Mouse (Mus musculus): ENCODE measurements around the gene Med7. TPM values are rescaled to one million over a fixed set of nuclear protein-coding genes. Genes with fewer than 3 reads are reported as not detected.

Med7 gene
- polyA plus RNA-seq, 1 experiment from 2014 or later, result 97.6 TPM

GRCm38 (mm10) chr11:46439005-46439543 lies 2.3 kb downstream of the Med7 start:
- Histone ChIP-seq H3K36me3 (peaks cover 56% of the 10 kb centered on the region), H3K9me3 (replicated peaks) (no peaks in the 10 kb centered on the region), H3K4me3 (no peak overlapping the region), H3K27me3 (ENCODE audit: low read depth, poor library complexity, severe bottlenecking) (no peaks in the 10 kb centered on the region), H3K27ac (no peak overlapping the region), H3K4me1 (peaks cover 7% of the 10 kb centered on the region)
- 94% methylated on average over 5 of the region's 5 CpGs for WGBS
- DNase-seq (ENCODE audit: low spot score), result no peak

DNA sequence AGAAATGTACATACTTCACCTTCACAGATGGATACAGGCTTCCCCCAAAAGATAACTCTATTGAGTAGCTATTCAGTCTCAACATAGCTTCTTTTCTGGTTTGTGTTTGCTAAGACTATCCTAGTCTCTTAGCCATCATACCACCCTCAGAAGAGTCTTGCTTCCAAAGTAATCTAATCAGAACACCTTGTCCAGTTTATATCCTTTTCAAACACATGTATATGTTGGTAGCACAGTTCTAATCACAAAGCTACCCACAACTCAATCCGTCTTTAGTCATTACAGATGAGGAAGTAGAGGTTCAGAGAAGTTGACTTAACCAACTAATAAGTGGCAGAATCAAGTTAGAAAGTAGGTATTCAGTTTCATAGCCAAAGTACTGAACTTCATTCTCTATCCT lies 5.0 kb downstream of the Med7 start:
- H3K27me3 ChIP-seq (ENCODE audit: low read depth, poor library complexity, severe bottlenecking), result no peaks in the 10 kb centered on the region
- no peak for DNase-seq (ENCODE audit: low spot score)
- WGBS, result 91% methylated on average over 1 of the region's 1 CpGs
- H3K4me1 ChIP-seq, result peaks cover 5% of the 10 kb centered on the region; the same call in 1 of the 2 replicates
- no peak overlapping the region for H3K4me3 ChIP-seq
- peaks cover 56% of the 10 kb centered on the region for H3K36me3 ChIP-seq
- no peak overlapping the region for H3K27ac ChIP-seq
- no peaks in the 10 kb centered on the region for H3K9me3 ChIP-seq (replicated peaks)

- no peaks in the 10 kb centered on the region for H3K9me3 ChIP-seq (replicated peaks)
- WGBS, result 96% methylated on average over 1 of the region's 1 CpGs
- H3K27me3 ChIP-seq (ENCODE audit: low read depth, poor library complexity, severe bottlenecking), result no peaks in the 10 kb centered on the region
- H3K4me1 ChIP-seq, result no peaks in the 10 kb centered on the region
- H3K36me3 ChIP-seq, result peaks cover 56% of the 10 kb centered on the region
- H3K4me3 ChIP-seq, result no peak overlapping the region
- H3K27ac ChIP-seq, result no peak overlapping the region
- DNase-seq (ENCODE audit: low spot score), result no peak
These were observed 6.4 kb downstream of the Med7 start for GRCm38 (mm10) chr11:46443152-46443551.

- no peak overlapping the region for H3K4me3 ChIP-seq
- H3K36me3 ChIP-seq, result peaks cover 51% of the 10 kb centered on the region
- H3K27me3 ChIP-seq (ENCODE audit: low read depth, poor library complexity, severe bottlenecking), result no peaks in the 10 kb centered on the region
- H3K9me3 ChIP-seq (replicated peaks), result no peaks in the 10 kb centered on the region
- no peaks in the 10 kb centered on the region for H3K4me1 ChIP-seq
- DNase-seq (ENCODE audit: low spot score), result no peak
- 93% methylated on average over 5 of the region's 5 CpGs for whole genome bisulfite sequencing
- no peak overlapping the region for H3K27ac ChIP-seq
These were observed 7.3 kb downstream of the Med7 start for GRCm38 (mm10) chr11:46443979-46444378.

DNA sequence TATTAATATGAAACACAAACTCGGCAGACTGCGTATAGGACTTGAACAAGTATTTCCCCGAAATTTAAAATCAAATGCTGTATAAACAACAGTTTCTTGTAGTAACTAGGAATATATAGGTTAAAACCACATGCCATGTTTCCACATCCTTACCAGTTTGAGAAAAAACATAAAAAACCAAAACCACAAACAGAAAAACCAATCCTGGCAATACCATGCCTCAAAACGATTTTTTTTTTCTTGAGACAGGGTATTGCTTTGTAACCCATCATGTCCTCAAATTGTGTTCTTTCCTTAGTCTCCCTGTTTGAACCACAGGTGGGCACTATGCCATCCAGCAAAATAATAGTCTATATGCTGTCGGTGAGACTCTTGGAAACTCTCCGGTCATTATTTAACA lies 9.4 kb downstream of the Med7 start:
- DNase-seq (ENCODE audit: low spot score), result no peak
- Histone ChIP-seq H3K27me3 (ENCODE audit: low read depth, poor library complexity, severe bottlenecking) (no peaks in the 10 kb centered on the region), H3K36me3 (peaks cover 29% of the 10 kb centered on the region), H3K4me3 (no peak overlapping the region), H3K9me3 (replicated peaks) (no peaks in the 10 kb centered on the region), H3K27ac (no peak overlapping the region), H3K4me1 (no peaks in the 10 kb centered on the region)
- WGBS, result 93% methylated on average over 6 of the region's 6 CpGs

GRCm38 (mm10) chr11:46447644-46448484 lies 11.1 kb downstream of the Med7 start:
- no peaks in the 10 kb centered on the region for H3K27me3 ChIP-seq (ENCODE audit: low read depth, poor library complexity, severe bottlenecking)
- no peak overlapping the region for H3K4me3 ChIP-seq
- 81% methylated on average over 13 of the region's 13 CpGs for WGBS

DNA sequence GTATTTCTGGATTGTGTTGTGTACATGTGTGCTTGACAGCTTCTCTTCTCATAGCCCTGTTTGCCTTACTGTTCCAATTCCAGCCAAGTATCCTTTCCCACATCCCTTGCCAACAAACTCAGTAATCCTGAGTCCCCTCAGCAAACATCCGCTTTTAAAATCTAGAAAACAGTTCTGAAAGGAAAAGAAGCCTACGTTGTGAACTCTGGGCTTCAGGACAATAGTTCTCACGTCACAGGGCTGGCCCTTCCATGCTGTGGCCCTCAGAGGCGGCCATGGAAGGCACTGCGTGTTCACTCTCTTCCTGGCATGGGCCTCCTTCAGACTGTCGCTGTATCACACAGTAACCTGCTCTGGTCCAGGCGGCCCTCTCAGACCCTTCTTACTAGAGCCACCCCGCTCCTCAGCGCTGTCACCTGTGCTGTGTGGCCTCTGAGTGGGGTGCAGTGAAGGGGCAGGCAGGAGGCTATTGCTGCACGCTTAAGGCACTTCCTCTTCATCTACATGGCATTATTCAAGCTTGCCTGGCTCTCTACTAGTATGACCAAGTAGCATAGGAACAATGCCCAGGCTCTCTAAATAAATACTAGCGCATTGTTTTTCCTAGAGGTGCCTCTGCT lies 12.8 kb downstream of the Med7 start:
- DNase-seq (ENCODE audit: low spot score), result no peak
- Histone ChIP-seq H3K27ac (no peak overlapping the region), H3K4me3 (no peak overlapping the region), H3K27me3 (ENCODE audit: low read depth, poor library complexity, severe bottlenecking) (no peaks in the 10 kb centered on the region), H3K4me1 (no peaks in the 10 kb centered on the region), H3K9me3 (replicated peaks) (no peaks in the 10 kb centered on the region), H3K36me3 (no peaks in the 10 kb centered on the region)
- WGBS, result 87% methylated on average over 11 of the region's 11 CpGs

More at GRCm38 (mm10) chr11:46447644-46448484, 11.1 kb downstream of the Med7 start:
- no peak for DNase-seq (ENCODE audit: low spot score)
- H3K27ac ChIP-seq, result no peak overlapping the region
- no peaks in the 10 kb centered on the region for H3K4me1 ChIP-seq
- peaks cover 12% of the 10 kb centered on the region for H3K36me3 ChIP-seq
- no peaks in the 10 kb centered on the region for H3K9me3 ChIP-seq (replicated peaks)

GRCm38 (mm10) chr11:46454453-46455045 lies 17.8 kb downstream of the Med7 start, which contains the start of gene Havcr2:
Gene Havcr2, plus strand, starts transcription at chr11:46454935.
- Histone ChIP-seq H3K4me3 (no peak within 1 kb of the TSS), H3K4me1 (no peaks in the 10 kb centered on the region), H3K27ac (no peak within 1 kb of the TSS), H3K27me3 (ENCODE audit: low read depth, poor library complexity, severe bottlenecking) (no peaks in the 10 kb centered on the region), H3K9me3 (replicated peaks) (no peaks in the 10 kb centered on the region), H3K36me3 (no peaks in the 10 kb centered on the region)
- no peak for DNase-seq (ENCODE audit: low spot score)
- WGBS, result 86% methylated on average over 6 of the region's 6 CpGs

DNA sequence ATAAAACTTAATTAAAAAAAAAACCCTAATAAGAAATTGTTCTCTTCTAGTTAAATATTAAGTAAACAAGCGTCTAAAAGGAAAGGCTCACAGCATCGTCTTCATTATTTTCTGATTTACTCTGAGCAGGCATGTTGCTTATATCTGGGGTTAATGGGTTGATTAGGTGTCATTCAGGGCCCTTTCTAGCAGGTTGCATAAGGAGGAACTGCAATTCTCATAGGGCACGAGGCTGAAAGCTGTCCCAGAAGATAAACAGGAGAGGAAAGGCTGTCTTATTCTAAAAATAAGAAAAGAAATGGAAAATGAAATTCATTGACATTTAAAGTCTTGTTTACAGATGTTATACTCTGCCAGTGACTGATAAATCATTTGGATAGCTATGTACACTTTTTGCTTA lies 23.2 kb downstream of the Med7 start:
- no peaks in the 10 kb centered on the region for H3K36me3 ChIP-seq
- no peaks in the 10 kb centered on the region for H3K9me3 ChIP-seq (replicated peaks)
- WGBS, result 89% methylated on average over 3 of the region's 3 CpGs
- H3K27me3 ChIP-seq (ENCODE audit: low read depth, poor library complexity, severe bottlenecking), result no peaks in the 10 kb centered on the region
- no peak overlapping the region for H3K27ac ChIP-seq
- no peak for DNase-seq (ENCODE audit: low spot score)
- H3K4me3 ChIP-seq, result no peak overlapping the region
- H3K4me1 ChIP-seq, result peaks cover 13% of the 10 kb centered on the region

DNA sequence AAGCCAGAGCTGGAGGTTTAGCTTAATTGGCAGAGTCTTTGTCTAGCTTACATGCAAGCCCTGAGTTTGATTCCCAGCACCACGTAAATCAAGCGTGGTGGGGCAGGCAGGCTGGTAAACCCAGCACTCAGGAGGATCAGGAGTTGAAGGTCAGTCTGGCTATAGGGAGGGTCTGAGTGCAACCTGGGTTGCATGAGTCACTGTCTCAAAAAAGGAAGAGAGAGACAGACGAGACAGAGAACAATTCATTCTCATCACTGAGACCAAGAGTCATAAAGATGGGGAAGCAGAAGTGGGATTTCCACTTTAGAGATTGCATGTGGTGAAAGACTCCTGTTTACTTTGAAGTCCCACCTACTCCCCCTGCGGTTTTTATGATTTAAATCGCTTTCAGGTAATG lies 24.6 kb downstream of the Med7 start:
- no peaks in the 10 kb centered on the region for H3K9me3 ChIP-seq (replicated peaks)
- no peaks in the 10 kb centered on the region for H3K36me3 ChIP-seq
- DNase-seq (ENCODE audit: low spot score), result no peak
- WGBS, result 78% methylated on average over 5 of the region's 5 CpGs
- H3K27me3 ChIP-seq (ENCODE audit: low read depth, poor library complexity, severe bottlenecking), result no peaks in the 10 kb centered on the region
- peaks cover 20% of the 10 kb centered on the region for H3K4me1 ChIP-seq
- H3K4me3 ChIP-seq, result no peak overlapping the region
- H3K27ac ChIP-seq, result no peak overlapping the region

GRCm38 (mm10) chr11:46461931-46462330 lies 25.2 kb downstream of the Med7 start:
- no peak for DNase-seq (ENCODE audit: low spot score)
- no peak overlapping the region for H3K4me3 ChIP-seq
- no peaks in the 10 kb centered on the region for H3K9me3 ChIP-seq (replicated peaks)
- H3K27ac ChIP-seq, result no peak overlapping the region
- peaks cover 20% of the 10 kb centered on the region for H3K4me1 ChIP-seq
- no peaks in the 10 kb centered on the region for H3K27me3 ChIP-seq (ENCODE audit: low read depth, poor library complexity, severe bottlenecking)
- WGBS, result 75% methylated on average over 5 of the region's 5 CpGs
- no peaks in the 10 kb centered on the region for H3K36me3 ChIP-seq

GRCm38 (mm10) chr11:46466878-46467277 lies 30.2 kb downstream of the Med7 start:
- peaks cover 14% of the 10 kb centered on the region for H3K4me1 ChIP-seq
- no peaks in the 10 kb centered on the region for H3K9me3 ChIP-seq (replicated peaks)
- no peaks in the 10 kb centered on the region for H3K27me3 ChIP-seq (ENCODE audit: low read depth, poor library complexity, severe bottlenecking)
- no peaks in the 10 kb centered on the region for H3K36me3 ChIP-seq
- H3K27ac ChIP-seq, result no peak overlapping the region
- H3K4me3 ChIP-seq, result no peak overlapping the region
- WGBS, result 90% methylated on average over 2 of the region's 2 CpGs
- no peak for DNase-seq (ENCODE audit: low spot score)

GRCm38 (mm10) chr11:46474220-46474619 lies 37.5 kb downstream of the Med7 start:
- H3K9me3 ChIP-seq (replicated peaks), result no peaks in the 10 kb centered on the region
- WGBS, result 93% methylated on average over 4 of the region's 4 CpGs
- no peak for DNase-seq (ENCODE audit: low spot score)
- H3K27ac ChIP-seq, result no peak overlapping the region
- H3K4me3 ChIP-seq, result no peak overlapping the region
- no peaks in the 10 kb centered on the region for H3K36me3 ChIP-seq
- H3K4me1 ChIP-seq, result no peaks in the 10 kb centered on the region
- no peaks in the 10 kb centered on the region for H3K27me3 ChIP-seq (ENCODE audit: low read depth, poor library complexity, severe bottlenecking)

All from limb, embryonic 10.5 days (tissue).